Mouse (Mus musculus) testis, postnatal 10 days (tissue): ENCODE data around the gene Cdca8.

Experiments
- DNase-seq: peaks from one replicate; pipeline ENCODE4 v3.0.0; 2021; ENCODE audit warnings: low spot score

Cdca8 gene

GRCm38 (mm10) chr4:124880599-124880998 is 58.5 kb downstream of the Cdca8 start, which contains the start of gene Epha10:
Gene Epha10 (plus strand): TSS chr4:124880899.
- DNase-seq: no peak

GRCm38 (mm10) chr4:124872719-124873118 is 66.4 kb downstream of the Cdca8 start:
- no peak for DNase-seq
